Mouse (Mus musculus) bone marrow macrophage, adult 2 months (primary cell): ENCODE data around the gene Tent5c.

ENCODE experiments used
- CTCF ChIP-seq: IDR thresholded peaks from 2 replicates; pipeline ENCODE4 v1.5.1; 2012; ENCODE audit warnings: low read depth, mild to moderate bottlenecking, low read length, moderate library complexity
- POLR2A ChIP-seq: IDR thresholded peaks from 2 replicates; pipeline ENCODE4 v1.6.1; 2012; ENCODE audit warnings: mild to moderate bottlenecking, low read depth, low read length, borderline replicate concordance

GRCm38 (mm10) chr3:100534394-100534793 is 45.3 kb upstream of the Tent5c start:
- TF ChIP-seq CTCF (no peak), POLR2A (no peak)
